Mouse (Mus musculus) kidney, postnatal 0 days (tissue): ENCODE data around the gene Tmem205. TPM values are rescaled to one million over a fixed set of nuclear protein-coding genes. Genes with fewer than 3 reads are reported as not detected.
A peak's percentile ranks its signal among the peaks of the same experiment; 100 is the strongest.

Experiments
- ATAC-seq: fragments of 200-750 bp; cut with Nextera tagmentation; replicated peaks from 2 replicates; pipeline ENCODE4 v1.8.0; 2017; ENCODE audit warnings: low read depth, moderate number of reproducible peaks, moderate TSS enrichment, moderate library complexity; ENCODE audit not compliant: low FRiP score
- DNase-seq: peaks from one replicate; pipeline ENCODE4 v3.0.0-alpha.2; 2016; ENCODE audit warnings: low spot score
- H3K27ac ChIP-seq: fragments of 300-500 bp; sonication (generic); 2 replicates; pipeline ENCODE4 v1.5.1; 2014; ENCODE audit warnings: mild to moderate bottlenecking
- H3K27me3 ChIP-seq: fragments of 300-500 bp; sonication (generic); 2 replicates; pipeline ENCODE4 v1.6.1; 2014; ENCODE audit warnings: low read length, mixed read lengths; ENCODE audit not compliant: insufficient read depth
- H3K36me3 ChIP-seq: fragments of 300-500 bp; sonication (generic); 2 replicates; pipeline ENCODE4 v1.6.1; 2014; ENCODE audit warnings: low read length, mixed read lengths; ENCODE audit not compliant: insufficient read depth
- H3K4me1 ChIP-seq: fragments of 300-500 bp; sonication (generic); replicated peaks from 2 replicates; pipeline ENCODE4 v1.6.1; 2014; ENCODE audit warnings: antibody characterized with exemption, low read length, mixed read lengths; ENCODE audit not compliant: insufficient read depth
- H3K4me2 ChIP-seq: fragments of 300-500 bp; sonication (generic); 2 replicates; pipeline ENCODE4 v1.6.1; 2014; ENCODE audit warnings: mild to moderate bottlenecking, low read length, moderate library complexity, mixed read lengths
- H3K4me3 ChIP-seq: fragments of 300-500 bp; sonication (generic); replicated peaks from 2 replicates; pipeline ENCODE4 v1.5.1; 2014; ENCODE audit warnings: low read depth, low read length
- H3K9ac ChIP-seq: fragments of 300-500 bp; sonication (generic); 2 replicates; pipeline ENCODE4 v1.6.1; 2014; ENCODE audit warnings: low read depth, low read length
- H3K9me3 ChIP-seq: fragments of 300-500 bp; sonication (generic); replicated peaks from 2 replicates; pipeline ENCODE4 v1.6.1; 2016; ENCODE audit warnings: low read length, inconsistent platforms, mixed read lengths
- CTCF ChIP-seq: IDR thresholded peaks from 2 replicates; pipeline ENCODE4 v1.5.1; 2016; ENCODE audit warnings: antibody characterized with exemption, low read depth, mild to moderate bottlenecking, moderate library complexity
- WGBS: fragments of 180-500 bp; shearing (Covaris S2); extraction: QIAGEN DNeasy Blood & Tissue Kit; methylation state at CpG from one replicate; pipeline ENCODE4 v1.1.7; 2014; 5-methylcytosine and 5-hydroxymethylcytosine counted together
- polyA plus RNA-seq: library from polyadenylated mRNA; unstranded; fragments of >200 nt; fragmentation: Nextera tagmentation; extraction: Ambion mirVana; gene quantifications from 2 replicates; pipeline ENCODE4 v1.2.1, GENCODE M21; 2015

The Tmem205 gene
- polyA plus RNA-seq, 1 experiment from 2014 or later: 83.7 TPM

DNA sequence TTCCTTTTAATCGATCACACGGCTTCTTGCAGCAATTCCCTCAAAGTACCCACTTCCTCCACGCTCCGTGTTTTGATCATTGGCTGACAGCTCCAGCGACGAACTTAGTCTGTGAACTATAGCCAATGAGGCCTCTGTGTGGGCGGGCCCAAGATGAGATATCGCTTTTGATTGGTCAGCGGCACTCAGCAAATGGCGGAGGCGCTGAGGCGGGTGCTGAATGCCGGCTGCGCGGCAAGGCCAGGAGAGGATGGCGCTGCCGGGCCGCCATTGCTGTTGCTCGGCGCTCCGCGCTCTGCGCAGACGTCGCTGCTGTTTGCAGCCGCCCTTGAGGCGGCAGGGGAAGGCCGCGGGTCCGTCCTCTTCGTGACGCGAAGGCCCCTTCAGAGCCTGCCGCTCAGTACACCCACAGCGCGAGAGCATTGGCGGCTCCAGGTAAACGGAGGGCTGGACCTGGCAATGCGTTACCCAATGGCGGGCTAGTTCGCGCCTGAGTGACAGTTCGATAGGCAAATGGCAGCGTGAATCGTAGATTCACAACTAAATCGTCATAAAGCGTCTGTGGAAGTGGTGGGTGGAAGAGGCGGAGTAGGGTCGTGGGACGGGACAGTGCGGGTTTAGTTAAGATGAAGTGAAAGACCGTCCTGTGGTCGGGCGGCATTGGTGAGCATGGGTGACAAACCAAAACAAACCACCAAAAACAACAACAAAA, 28.4 kb upstream of the Tmem205 start, which contains the start of gene Swsap1:
Swsap1 (plus strand) TSS at position 186 of the 712 bp plus-strand sequence.
- H3K4me1 ChIP-seq: peaks cover 6% of the 10 kb centered on the region
- ATAC-seq: peak; percentile 97
- WGBS: under 1% methylated on average over 54 of the region's 54 CpGs

DNA sequence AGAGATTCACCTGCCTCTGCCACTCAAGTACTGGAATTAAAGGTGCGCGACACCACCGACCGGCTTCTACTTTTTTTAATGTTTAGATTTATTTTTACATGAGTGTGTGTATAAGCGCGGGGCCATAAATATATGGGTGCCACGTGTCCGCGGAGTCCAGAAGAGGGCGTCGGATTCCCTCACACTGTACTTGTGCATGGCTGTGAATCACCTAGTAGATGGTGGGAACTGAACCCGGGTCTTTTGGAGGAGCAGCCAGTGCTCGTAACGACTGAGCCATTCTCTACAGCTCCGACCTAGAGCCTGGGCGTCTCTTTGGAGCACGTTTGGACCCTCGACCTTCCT, 27.8 kb upstream of the Tmem205 start:
- DNase-seq: no peak
- ATAC-seq: peak; percentile 51
- 3% methylated on average over 18 of the region's 18 CpGs for WGBS
- Histone ChIP-seq H3K27ac (peak overlapping the region; percentile 95; the same call in 1 of the 2 replicates), H3K9me3 (no peaks in the 10 kb centered on the region), H3K9ac (no peak overlapping the region), H3K36me3 (no peaks in the 10 kb centered on the region), H3K4me2 (peak overlapping the region; percentile 70), H3K4me1 (peaks cover under 1% of the 10 kb centered on the region; the same call in 1 of the 2 replicates), H3K4me3 (peak overlapping the region; percentile 61), H3K27me3 (no peaks in the 10 kb centered on the region)
- peak; percentile 57 for TF ChIP-seq CTCF

More for the DNA sequence above, 28.4 kb upstream of the Tmem205 start, which contains the start of gene Swsap1:
- Histone ChIP-seq H3K36me3 (no peaks in the 10 kb centered on the region), H3K4me3 (peak within 1 kb of the TSS; percentile 61), H3K9ac (peak within 1 kb of the TSS; percentile 67), H3K4me2 (peak within 1 kb of the TSS; percentile 70), H3K27me3 (no peaks in the 10 kb centered on the region), H3K9me3 (no peaks in the 10 kb centered on the region), H3K27ac (peak within 1 kb of the TSS; percentile 95)
- TF ChIP-seq CTCF: no peak
- DNase-seq: peak; percentile 99

DNA sequence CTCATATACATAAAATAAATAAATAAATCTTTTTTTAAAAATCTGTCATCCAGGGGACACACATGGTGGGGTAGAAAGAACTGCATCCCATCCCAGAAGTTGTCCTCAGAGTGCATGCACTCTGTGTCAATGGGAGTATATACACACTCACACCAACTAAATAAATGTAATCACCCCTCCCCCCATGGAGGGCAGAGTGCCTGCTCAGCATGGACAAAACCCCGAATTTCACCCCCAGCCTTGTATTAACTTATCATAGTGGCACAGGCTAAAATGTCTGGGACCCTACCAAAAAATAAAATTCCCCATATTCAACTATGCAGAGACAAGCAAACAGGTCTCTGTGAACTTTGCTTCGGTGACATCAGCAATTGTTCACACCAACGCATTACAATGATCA, 27.3 kb upstream of the Tmem205 start:
- TF ChIP-seq CTCF: no peak
- WGBS: 77% methylated on average over 3 of the region's 3 CpGs
- Histone ChIP-seq H3K27me3 (no peaks in the 10 kb centered on the region), H3K9ac (no peak overlapping the region), H3K36me3 (no peaks in the 10 kb centered on the region), H3K4me2 (no peak overlapping the region), H3K4me3 (no peak overlapping the region), H3K4me1 (no peaks in the 10 kb centered on the region), H3K27ac (no peak overlapping the region), H3K9me3 (no peaks in the 10 kb centered on the region)
- ATAC-seq: no peak
- DNase-seq: no peak

DNA sequence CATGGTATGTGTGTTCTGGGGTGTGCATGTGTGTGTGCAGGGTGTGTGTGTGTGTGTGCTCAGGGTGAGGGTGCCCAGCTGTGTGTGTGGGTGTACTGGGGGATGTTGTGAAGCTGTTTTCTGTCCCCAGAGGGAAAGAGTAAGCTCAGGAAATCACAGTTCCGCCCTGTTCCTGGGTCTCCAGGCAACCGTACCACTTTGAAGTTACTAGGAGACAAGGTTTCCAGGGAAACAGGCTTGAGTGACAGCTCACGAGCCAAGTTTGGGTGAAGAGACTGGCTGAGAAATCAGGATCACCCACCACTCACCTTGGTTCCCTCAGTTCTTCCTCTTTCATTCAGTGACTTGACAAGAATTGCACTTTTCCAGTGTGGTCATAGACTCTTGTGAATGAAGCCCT, 26.2 kb upstream of the Tmem205 start:
- Histone ChIP-seq H3K9me3 (no peaks in the 10 kb centered on the region), H3K27ac (no peak overlapping the region), H3K36me3 (no peaks in the 10 kb centered on the region), H3K27me3 (no peaks in the 10 kb centered on the region), H3K9ac (no peak overlapping the region), H3K4me2 (no peak overlapping the region), H3K4me1 (no peaks in the 10 kb centered on the region), H3K4me3 (no peak overlapping the region)
- TF ChIP-seq CTCF: no peak
- no peak for ATAC-seq
- no peak for DNase-seq
- WGBS: 13% methylated on average over 3 of the region's 3 CpGs

DNA sequence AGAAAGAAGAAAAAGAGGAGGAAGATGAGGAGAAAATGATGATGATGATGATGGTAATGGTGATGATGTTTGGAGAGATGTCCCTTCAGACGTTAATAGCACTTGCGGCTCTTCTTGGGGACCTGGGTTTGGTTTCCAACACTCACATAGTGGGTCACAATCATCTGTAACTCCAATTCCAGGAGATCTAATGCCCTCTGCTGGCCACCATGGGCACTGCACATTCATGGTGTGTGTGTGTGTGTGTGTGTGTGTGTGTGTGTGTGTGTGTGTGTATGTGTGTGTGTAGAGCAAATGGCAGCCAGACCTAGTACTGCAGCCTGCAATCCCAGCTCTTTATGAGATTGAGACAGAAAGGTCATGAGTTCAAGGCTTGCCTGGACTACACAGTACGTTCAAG, 24.6 kb upstream of the Tmem205 start:
- WGBS: 75% methylated on average over 3 of the region's 3 CpGs
- DNase-seq: no peak
- Histone ChIP-seq H3K36me3 (no peaks in the 10 kb centered on the region), H3K9ac (no peak overlapping the region), H3K4me3 (no peak overlapping the region), H3K27me3 (no peaks in the 10 kb centered on the region), H3K4me2 (no peak overlapping the region), H3K27ac (no peak overlapping the region), H3K4me1 (peaks cover 4% of the 10 kb centered on the region; the same call in 1 of the 2 replicates), H3K9me3 (no peaks in the 10 kb centered on the region)
- peak; percentile 53 for TF ChIP-seq CTCF
- no peak for ATAC-seq

DNA sequence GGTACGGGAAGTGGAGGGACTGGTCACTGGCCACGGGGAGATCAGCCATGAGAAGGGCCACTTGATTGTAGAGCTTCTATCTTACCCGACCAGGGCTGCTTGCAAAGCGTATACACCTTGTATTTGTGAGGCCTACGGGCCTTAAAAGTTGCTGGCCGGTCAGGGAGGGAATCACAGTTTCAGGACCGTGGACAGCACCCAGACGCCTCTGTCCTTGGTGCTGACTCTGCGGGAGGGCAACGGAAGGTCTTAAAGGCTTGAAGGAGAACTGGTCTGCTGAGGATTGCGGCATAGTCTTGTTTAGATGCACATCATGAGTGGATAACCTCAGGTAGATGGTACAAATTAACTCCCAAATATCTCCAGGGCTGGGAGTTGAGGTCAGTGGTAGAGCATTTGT, 23.0 kb upstream of the Tmem205 start:
- Histone ChIP-seq H3K27me3 (no peaks in the 10 kb centered on the region), H3K36me3 (no peaks in the 10 kb centered on the region), H3K4me3 (no peak overlapping the region), H3K9ac (no peak overlapping the region), H3K4me1 (peaks cover 4% of the 10 kb centered on the region; the same call in 1 of the 2 replicates), H3K9me3 (no peaks in the 10 kb centered on the region), H3K27ac (no peak overlapping the region), H3K4me2 (no peak overlapping the region)
- no peak for ATAC-seq
- TF ChIP-seq CTCF: no peak
- WGBS: 15% methylated on average over 11 of the region's 11 CpGs
- peak; percentile 64 for DNase-seq
